Mouse (Mus musculus) intestine, embryonic 14.5 days (tissue): ENCODE results near the gene Pdzrn3. TPM values are rescaled to one million over a fixed set of nuclear protein-coding genes. Genes with fewer than 3 reads are reported as not detected.
A peak's percentile ranks its signal among the peaks of the same experiment; 100 is the strongest.

Experiments
- ATAC-seq: fragments of 200-750 bp; cut with Nextera tagmentation; replicated peaks from 2 replicates; pipeline ENCODE4 v1.8.0; 2017; ENCODE audit warnings: low read depth, moderate number of reproducible peaks, moderate TSS enrichment, moderate library complexity; ENCODE audit not compliant: low FRiP score, low TSS enrichment
- DNase-seq: peaks from one replicate; pipeline ENCODE4 v3.0.0-alpha.2; 2018; ENCODE audit warnings: low spot score
- H3K27ac ChIP-seq: fragments of 300-500 bp; sonication (generic); 2 replicates; pipeline ENCODE4 v1.5.1; 2014; ENCODE audit warnings: low read depth, mild to moderate bottlenecking, control low read depth
- H3K27me3 ChIP-seq: fragments of 300-500 bp; sonication (generic); replicated peaks from 2 replicates; pipeline ENCODE4 v1.6.1; 2014; ENCODE audit warnings: low read length, control low read depth; ENCODE audit not compliant: control insufficient read depth, insufficient read depth
- H3K36me3 ChIP-seq: fragments of 300-500 bp; sonication (generic); 2 replicates; pipeline ENCODE4 v1.6.1; 2014; ENCODE audit warnings: low read length, control low read depth; ENCODE audit not compliant: control insufficient read depth, insufficient read depth
- H3K4me1 ChIP-seq: fragments of 300-500 bp; sonication (generic); replicated peaks from 2 replicates; pipeline ENCODE4 v1.6.1; 2014; ENCODE audit warnings: low read length, control low read depth, mixed read lengths; ENCODE audit not compliant: control insufficient read depth, insufficient read depth
- H3K4me2 ChIP-seq: fragments of 300-500 bp; sonication (generic); 2 replicates; pipeline ENCODE4 v1.6.1; 2014; ENCODE audit warnings: low read length
- H3K4me3 ChIP-seq: fragments of 300-500 bp; sonication (generic); 2 replicates; pipeline ENCODE4 v1.5.1; 2014; ENCODE audit warnings: low read depth, low read length, control low read depth, mixed read lengths
- H3K9ac ChIP-seq: fragments of 300-500 bp; sonication (generic); 2 replicates; pipeline ENCODE4 v1.6.1; 2014; ENCODE audit warnings: mild to moderate bottlenecking, low read length
- H3K9me3 ChIP-seq: fragments of 300-500 bp; sonication (generic); 2 replicates; pipeline ENCODE4 v1.6.1; 2016; ENCODE audit warnings: low read length, control low read depth; ENCODE audit not compliant: control insufficient read depth
- WGBS: fragments of 180-500 bp; shearing (Covaris S2); extraction: QIAGEN DNeasy Blood & Tissue Kit; methylation state at CpG from one replicate; pipeline ENCODE4 v1.1.7; 2014; 5-methylcytosine and 5-hydroxymethylcytosine counted together
- polyA plus RNA-seq: library from polyadenylated mRNA; unstranded; fragments of >200 nt; fragmentation: Nextera tagmentation; extraction: Ambion mirVana; gene quantifications from 2 replicates; pipeline ENCODE4 v1.2.1, GENCODE M21; 2014

The Pdzrn3 gene
- polyA plus RNA-seq: 16.5 and 19.0 TPM in 2 replicates

DNA sequence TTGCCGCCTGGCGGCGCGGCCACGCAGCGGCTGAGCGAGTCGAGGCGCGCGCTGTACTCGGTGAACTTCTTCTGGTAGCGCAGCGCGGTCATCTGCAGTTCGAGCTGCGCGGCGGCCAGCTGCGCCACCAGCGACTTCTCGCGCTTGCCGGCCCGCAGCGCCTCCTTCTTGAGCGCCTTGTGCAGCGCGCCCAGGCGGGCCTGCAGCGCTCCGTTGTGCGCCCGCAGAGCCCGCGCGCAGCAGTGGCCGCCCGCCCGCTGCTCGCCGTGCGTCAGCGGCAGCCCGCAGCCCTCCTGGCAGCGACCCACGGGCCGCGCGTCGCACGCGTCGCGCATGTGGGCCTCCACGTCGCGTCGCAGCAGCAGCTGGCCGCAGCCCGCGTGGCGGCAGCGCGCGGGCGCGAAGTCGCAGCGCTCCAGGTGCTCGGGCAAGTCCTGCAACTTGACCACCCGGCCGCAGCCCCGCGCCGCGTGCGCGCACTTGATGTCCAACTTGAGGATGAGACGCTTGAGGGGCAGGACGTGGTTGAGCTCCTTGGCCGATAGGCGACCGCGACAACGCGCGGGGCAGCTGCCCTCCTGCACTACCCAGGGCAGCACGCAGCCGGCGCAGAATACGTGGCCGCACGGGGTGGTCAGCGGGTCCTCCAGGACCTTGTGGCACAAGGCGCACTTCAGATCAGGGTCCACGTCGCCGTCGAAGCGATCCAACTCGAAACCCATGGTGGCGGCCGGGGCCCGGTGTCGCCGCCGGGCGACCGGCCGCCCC is at the start of gene Pdzrn3:
Pdzrn3 (minus strand) TSS at position 731 of the 768 bp plus-strand sequence.
- Histone ChIP-seq H3K36me3 (peaks cover 5% of the 10 kb centered on the region; the same call in 1 of the 2 replicates), H3K4me2 (peak within 1 kb of the TSS; percentile 74), H3K9ac (peak within 1 kb of the TSS; percentile 81), H3K4me1 (peaks cover 33% of the 10 kb centered on the region), H3K4me3 (peak within 1 kb of the TSS; percentile 57), H3K27me3 (no peaks in the 10 kb centered on the region), H3K27ac (peak within 1 kb of the TSS; percentile 91), H3K9me3 (no peaks in the 10 kb centered on the region)
- WGBS: under 1% methylated on average over 107 of the region's 111 CpGs
- DNase-seq (peak; percentile 89), ATAC-seq (peak; percentile 79)

DNA sequence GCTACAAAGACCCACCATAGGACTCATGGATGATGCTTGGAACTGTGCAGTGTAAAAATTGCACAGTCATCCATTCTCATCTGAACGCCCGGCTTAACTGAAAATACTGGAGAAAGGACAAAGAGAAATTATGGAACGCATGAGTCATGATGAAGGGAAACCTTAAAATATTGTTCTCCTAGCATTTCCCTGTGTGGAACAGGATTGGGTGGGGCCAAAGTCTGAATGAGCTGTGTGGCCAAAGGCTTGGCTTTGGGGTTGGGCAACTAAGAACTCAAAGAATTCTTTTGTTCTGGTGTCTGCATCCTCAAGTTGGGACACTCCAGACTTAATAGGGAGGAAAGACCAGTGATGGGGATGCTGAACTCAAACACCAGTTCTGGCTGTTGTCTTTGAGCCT is 49.6 kb upstream of the Pdzrn3 start:
- H3K27ac ChIP-seq: no peak overlapping the region
- H3K4me2 ChIP-seq: no peak overlapping the region
- ATAC-seq (no peak), DNase-seq (no peak)
- H3K9me3 ChIP-seq: no peaks in the 10 kb centered on the region
- no peak overlapping the region for H3K4me3 ChIP-seq
- H3K36me3 ChIP-seq: no peaks in the 10 kb centered on the region
- 83% methylated on average over 3 of the region's 3 CpGs for WGBS
- H3K9ac ChIP-seq: no peak overlapping the region
- no peaks in the 10 kb centered on the region for H3K4me1 ChIP-seq
- no peaks in the 10 kb centered on the region for H3K27me3 ChIP-seq

DNA sequence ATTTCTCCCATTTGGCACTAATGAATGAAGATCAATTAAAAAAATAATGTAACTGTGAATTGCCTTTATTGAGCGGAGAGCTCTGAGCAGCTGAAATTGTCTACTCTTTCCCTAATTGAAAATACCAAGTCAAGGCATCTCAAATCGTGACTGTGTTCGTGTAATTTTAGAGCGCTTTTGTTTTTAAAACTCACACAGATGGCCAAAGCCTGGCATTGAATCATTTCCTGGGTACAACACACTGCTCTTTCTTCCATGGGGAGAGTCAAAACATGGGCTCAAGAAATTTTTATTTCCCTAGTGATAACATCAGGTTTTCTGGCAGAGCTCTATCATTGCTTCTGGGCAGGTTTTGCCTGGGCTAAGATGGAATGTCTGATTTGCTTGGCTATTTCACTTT is 48.6 kb upstream of the Pdzrn3 start:
- no peak for ATAC-seq
- H3K27ac ChIP-seq: no peak overlapping the region
- no peaks in the 10 kb centered on the region for H3K27me3 ChIP-seq
- H3K4me2 ChIP-seq: no peak overlapping the region
- H3K4me1 ChIP-seq: no peaks in the 10 kb centered on the region
- H3K9ac ChIP-seq: no peak overlapping the region
- 85% methylated on average over 4 of the region's 4 CpGs for WGBS
- H3K9me3 ChIP-seq: no peaks in the 10 kb centered on the region
- DNase-seq: no peak
- no peaks in the 10 kb centered on the region for H3K36me3 ChIP-seq
- no peak overlapping the region for H3K4me3 ChIP-seq

DNA sequence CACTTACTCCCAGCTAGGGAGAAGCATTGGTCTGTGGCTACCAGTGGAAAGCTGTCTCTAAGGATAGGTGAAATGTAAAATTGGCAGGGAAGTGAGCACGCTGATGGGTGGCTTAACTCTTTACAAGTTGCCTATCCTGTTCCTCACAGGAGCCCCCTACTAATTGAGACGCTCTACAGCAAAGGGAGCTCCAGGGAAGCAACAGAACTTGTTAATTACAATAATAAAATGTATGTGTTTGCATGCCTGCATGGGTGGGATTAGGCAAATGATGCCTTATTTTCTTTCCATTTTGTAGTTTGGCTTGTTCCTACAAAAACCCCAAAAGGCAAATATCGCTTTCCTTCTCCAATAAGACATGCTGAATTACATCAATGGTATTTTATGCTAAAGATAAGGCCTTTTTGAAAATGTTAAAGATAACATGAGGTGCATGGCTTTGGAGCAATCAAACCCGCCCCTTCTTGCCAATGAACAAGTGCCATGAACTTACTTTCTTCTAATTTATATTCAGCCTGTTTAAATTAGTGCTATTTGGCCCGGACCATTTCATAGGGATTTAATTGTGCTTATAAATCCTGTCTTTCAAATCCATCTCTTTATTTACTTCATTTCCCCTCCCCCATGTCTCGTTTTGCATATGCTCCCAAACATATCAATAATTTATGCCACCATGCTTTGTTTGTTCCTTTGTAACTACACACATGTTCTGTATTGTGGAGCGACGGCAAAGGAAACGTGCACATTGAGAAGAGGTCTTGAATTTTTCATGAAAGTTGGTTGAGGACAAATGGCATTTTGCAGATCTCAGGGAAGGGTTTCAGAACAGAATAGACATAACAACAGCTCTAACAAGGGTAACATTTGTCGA is 44.6 kb upstream of the Pdzrn3 start:
- Histone ChIP-seq H3K9ac (no peak overlapping the region), H3K4me3 (no peak overlapping the region), H3K9me3 (no peaks in the 10 kb centered on the region), H3K4me2 (no peak overlapping the region), H3K36me3 (no peaks in the 10 kb centered on the region), H3K4me1 (no peaks in the 10 kb centered on the region), H3K27ac (no peak overlapping the region), H3K27me3 (no peaks in the 10 kb centered on the region)
- ATAC-seq: no peak
- DNase-seq: no peak
- 79% methylated on average over 10 of the region's 10 CpGs for WGBS

DNA sequence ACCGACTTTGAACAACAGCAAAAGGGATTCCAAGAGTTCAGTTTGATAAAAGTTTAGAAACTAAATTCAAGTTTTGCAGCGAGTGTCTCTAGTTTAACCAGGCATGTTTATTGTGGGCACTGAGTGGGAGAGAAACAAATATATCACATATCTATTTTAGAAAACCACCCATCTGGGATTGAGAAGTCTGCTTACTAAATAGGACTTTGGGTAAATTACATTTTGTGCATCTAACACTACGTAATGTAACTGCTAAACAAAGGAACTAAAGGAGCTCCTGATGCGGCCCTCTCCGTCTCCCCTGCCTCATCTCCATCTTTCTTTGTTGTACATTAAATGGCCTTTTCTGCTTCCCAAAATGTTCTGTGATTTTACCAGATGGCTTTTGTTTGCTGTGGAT is 40.5 kb upstream of the Pdzrn3 start:
- Histone ChIP-seq H3K4me2 (no peak overlapping the region), H3K36me3 (no peaks in the 10 kb centered on the region), H3K4me3 (no peak overlapping the region), H3K27me3 (no peaks in the 10 kb centered on the region), H3K9ac (no peak overlapping the region), H3K4me1 (no peaks in the 10 kb centered on the region), H3K27ac (no peak overlapping the region), H3K9me3 (no peaks in the 10 kb centered on the region)
- DNase-seq (no peak), ATAC-seq (no peak)
- 90% methylated on average over 5 of the region's 5 CpGs for WGBS

- 87% methylated on average over 1 of the region's 1 CpGs for WGBS
Measured at GRCm38 (mm10) chr6:101411701-101412100, 34.0 kb upstream of the Pdzrn3 start.

DNA sequence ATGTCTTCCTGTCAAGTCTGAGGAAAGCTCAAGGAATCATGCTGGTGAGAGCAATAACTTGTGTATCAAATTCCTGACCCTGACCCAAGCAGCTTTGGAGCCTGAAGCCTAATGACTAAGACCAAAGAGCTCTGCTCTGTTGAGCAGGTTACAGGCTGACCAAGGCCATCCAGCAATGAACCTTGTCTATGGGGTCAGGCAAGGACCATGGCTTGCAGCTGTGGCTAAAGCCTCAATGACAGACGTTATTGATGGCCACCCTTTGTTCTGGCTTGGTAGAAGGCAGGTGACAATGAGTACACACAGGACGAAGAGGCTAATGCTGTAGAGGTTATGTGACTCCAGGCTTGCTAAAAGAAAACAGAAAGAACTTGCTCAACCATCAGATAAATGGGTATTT is 33.4 kb upstream of the Pdzrn3 start:
- no peak for DNase-seq
- no peak overlapping the region for H3K4me3 ChIP-seq

More at GRCm38 (mm10) chr6:101411701-101412100, 34.0 kb upstream of the Pdzrn3 start:
- no peak for DNase-seq
- Histone ChIP-seq H3K9ac (no peak overlapping the region), H3K4me2 (no peak overlapping the region), H3K4me3 (no peak overlapping the region), H3K36me3 (no peaks in the 10 kb centered on the region), H3K4me1 (no peaks in the 10 kb centered on the region), H3K9me3 (no peaks in the 10 kb centered on the region), H3K27me3 (no peaks in the 10 kb centered on the region), H3K27ac (no peak overlapping the region)
- ATAC-seq: no peak

GRCm38 (mm10) chr6:101396711-101397110 is 19.0 kb upstream of the Pdzrn3 start:
- no peaks in the 10 kb centered on the region for H3K9me3 ChIP-seq
- no peak overlapping the region for H3K4me3 ChIP-seq
- WGBS: 76% methylated on average over 4 of the region's 4 CpGs
- DNase-seq: peak; percentile 16
- H3K36me3 ChIP-seq: no peaks in the 10 kb centered on the region
- H3K4me2 ChIP-seq: no peak overlapping the region
- H3K27me3 ChIP-seq: no peaks in the 10 kb centered on the region
- H3K9ac ChIP-seq: no peak overlapping the region
- no peak for ATAC-seq
- no peaks in the 10 kb centered on the region for H3K4me1 ChIP-seq
- H3K27ac ChIP-seq: no peak overlapping the region

More for the DNA sequence above, 33.4 kb upstream of the Pdzrn3 start:
- Histone ChIP-seq H3K4me2 (no peak overlapping the region), H3K4me1 (no peaks in the 10 kb centered on the region), H3K9ac (no peak overlapping the region), H3K9me3 (no peaks in the 10 kb centered on the region), H3K27me3 (no peaks in the 10 kb centered on the region), H3K27ac (no peak overlapping the region), H3K36me3 (no peaks in the 10 kb centered on the region)
- no peak for ATAC-seq
- 48% methylated on average over 2 of the region's 2 CpGs for WGBS
